Mouse (Mus musculus) embryonic fibroblast, embryonic 13.5 days (primary cell): Measurements from ENCODE around the gene Idua.

Experiments used
- CTCF ChIP-seq: IDR thresholded peaks from 2 replicates; pipeline ENCODE4 v1.5.1; 2011; ENCODE audit warnings: mild to moderate bottlenecking, control low read depth, low read length, moderate library complexity, borderline replicate concordance; ENCODE audit not compliant: insufficient read depth
- POLR2A ChIP-seq: IDR thresholded peaks from 2 replicates; pipeline ENCODE4 v1.6.1; 2011; ENCODE audit warnings: low read depth, mild to moderate bottlenecking, control low read depth, low read length, moderate library complexity

- TF ChIP-seq CTCF, result no peak
- no peak for TF ChIP-seq POLR2A
These were observed 35.7 kb downstream of the Idua start for GRCm38 (mm10) chr5:108695861-108696260.
